Mouse (Mus musculus) T-cell, adult 2 months (primary cell): ENCODE results near the gene Nxn.

Source experiments
- DNase-seq: peaks from one replicate; pipeline ENCODE4 v3.0.0; 2022; ENCODE audit warnings: low spot score

Gene Nxn

GRCm38 (mm10) chr11:76398798-76399586 is at the start of gene Nxn:
TSS of gene Nxn (minus strand) at chr11:76399140.
- peak; percentile 89 for DNase-seq

GRCm38 (mm10) chr11:76446251-76446650 is 47.3 kb upstream of the Nxn start:
- no peak for DNase-seq

GRCm38 (mm10) chr11:76445459-76445858 is 46.5 kb upstream of the Nxn start:
- DNase-seq, result no peak

- no peak for DNase-seq
Observed at GRCm38 (mm10) chr11:76439666-76440065, 40.7 kb upstream of the Nxn start.

GRCm38 (mm10) chr11:76436864-76437437 is 38.0 kb upstream of the Nxn start:
- no peak for DNase-seq

- DNase-seq, result no peak
Observed at GRCm38 (mm10) chr11:76436009-76436408, 37.1 kb upstream of the Nxn start.

GRCm38 (mm10) chr11:76429966-76430631 is 31.2 kb upstream of the Nxn start:
- no peak for DNase-seq

DNA sequence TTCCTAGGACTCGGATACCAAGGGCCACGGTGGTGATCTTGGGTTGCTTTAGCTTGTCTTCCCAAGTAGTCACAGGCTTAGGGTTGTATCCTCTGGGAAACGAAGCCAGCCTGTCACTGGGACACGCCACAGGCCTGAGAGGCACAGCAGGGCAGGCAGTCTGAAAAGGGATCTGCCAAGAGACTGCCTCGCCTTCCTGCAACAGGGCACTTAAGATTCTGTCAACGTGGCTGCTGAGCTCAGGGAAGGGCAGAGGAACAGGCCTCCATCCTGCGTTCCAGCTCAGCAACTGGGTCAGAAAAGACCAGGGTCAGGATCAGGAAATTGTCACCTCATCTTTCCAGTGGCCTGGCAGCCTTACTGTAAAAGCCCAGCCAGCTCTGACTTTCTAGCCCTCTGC is 30.6 kb upstream of the Nxn start:
- no peak for DNase-seq

DNA sequence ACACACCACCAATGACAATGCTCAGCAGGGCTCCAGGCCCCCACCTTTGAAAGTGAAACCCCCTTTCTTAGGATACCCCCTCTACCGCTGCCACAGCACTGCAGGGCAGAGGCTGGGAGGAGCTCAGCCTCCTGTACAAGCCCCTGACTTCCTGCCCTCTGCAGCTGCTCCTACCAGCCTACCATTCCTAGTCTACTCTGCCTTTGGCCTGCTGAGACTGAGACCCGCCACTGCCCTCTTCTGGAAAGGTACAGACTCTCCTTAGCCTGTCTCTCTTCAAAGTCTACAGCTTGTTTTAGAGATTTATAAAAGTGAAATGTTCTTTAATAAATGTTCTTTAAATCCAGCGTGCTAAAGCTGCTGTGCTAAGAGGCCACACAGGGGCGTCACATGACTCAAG is 30.1 kb upstream of the Nxn start:
- DNase-seq, result no peak

GRCm38 (mm10) chr11:76427781-76428180 is 28.8 kb upstream of the Nxn start:
- no peak for DNase-seq

DNA sequence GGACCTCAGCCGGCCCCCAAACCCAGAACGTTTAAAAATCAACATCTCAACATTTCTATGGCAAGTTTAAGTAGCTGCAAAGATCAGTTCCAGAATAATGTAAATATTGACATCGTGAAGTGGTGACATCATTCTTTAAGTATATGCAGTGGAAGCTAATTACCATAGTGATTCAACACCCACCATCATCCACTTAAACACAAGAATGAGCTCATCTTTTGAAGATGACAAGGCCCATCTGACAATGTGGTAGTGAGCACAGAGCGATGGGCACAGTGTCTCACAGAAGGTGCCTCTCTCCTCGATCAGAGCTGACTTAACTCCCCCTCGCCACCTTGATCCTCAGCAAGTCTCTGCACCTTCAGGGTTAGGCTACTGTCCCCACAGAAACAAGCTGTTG is 26.8 kb upstream of the Nxn start:
- DNase-seq, result no peak

GRCm38 (mm10) chr11:76420896-76421295 is 22.0 kb upstream of the Nxn start:
- DNase-seq, result no peak

DNA sequence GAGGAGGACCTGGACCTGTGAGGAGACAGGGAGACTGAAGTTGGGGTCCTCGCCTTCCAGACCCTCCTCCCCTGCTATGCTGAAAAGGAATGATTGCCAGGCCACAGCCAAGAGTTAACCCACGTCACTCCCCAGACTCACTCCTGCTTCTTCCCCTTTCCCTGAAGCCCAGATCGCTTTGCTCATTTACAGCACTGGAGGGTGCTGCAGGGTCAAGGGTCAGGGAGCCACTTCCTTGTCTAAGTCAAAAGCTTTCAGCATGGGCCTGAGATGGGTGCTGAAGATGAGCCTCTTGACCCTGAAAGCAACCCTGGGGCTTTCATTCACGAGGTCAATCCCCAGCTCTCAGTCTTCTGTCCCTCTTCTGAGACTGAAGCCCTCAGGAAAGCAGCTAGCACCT is 20.2 kb upstream of the Nxn start:
- no peak for DNase-seq

- DNase-seq, result no peak
Observed at GRCm38 (mm10) chr11:76418423-76418822, 19.5 kb upstream of the Nxn start.

- DNase-seq, result no peak
Observed at GRCm38 (mm10) chr11:76415985-76416384, 17.0 kb upstream of the Nxn start.

GRCm38 (mm10) chr11:76415001-76415400 is 16.1 kb upstream of the Nxn start:
- DNase-seq, result no peak

- DNase-seq, result no peak
Observed at GRCm38 (mm10) chr11:76413202-76413601, 14.3 kb upstream of the Nxn start.

- peak; percentile 61 for DNase-seq
Observed at GRCm38 (mm10) chr11:76410826-76411225, 11.9 kb upstream of the Nxn start.

- peak; percentile 97 for DNase-seq
Observed at GRCm38 (mm10) chr11:76406702-76407583, 8.0 kb upstream of the Nxn start, which contains the start of gene Timm22. TSS of gene Timm22 (plus strand) at chr11:76406952.

- peak; percentile 49 for DNase-seq
Observed at GRCm38 (mm10) chr11:76405626-76406264, 6.8 kb upstream of the Nxn start.

DNA sequence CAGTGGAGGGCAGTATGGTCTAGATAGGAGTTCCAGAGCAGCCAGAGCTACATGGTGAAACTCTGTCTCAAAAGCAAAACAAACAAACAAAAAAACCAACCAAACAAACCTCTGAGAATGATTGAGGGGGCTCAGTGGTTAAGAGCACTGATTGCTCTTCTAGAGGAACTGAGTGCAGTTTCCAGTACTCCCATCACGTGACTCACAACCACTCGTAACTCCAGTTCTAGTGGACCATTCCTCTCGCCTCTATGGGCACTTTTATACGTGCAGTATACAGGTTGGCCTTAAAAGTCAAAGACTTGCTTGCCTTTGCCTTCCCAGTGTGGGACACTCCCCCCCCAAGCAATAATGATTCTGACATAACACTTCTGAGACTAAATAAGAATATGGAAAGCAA is 6.2 kb upstream of the Nxn start:
- DNase-seq, result no peak

DNA sequence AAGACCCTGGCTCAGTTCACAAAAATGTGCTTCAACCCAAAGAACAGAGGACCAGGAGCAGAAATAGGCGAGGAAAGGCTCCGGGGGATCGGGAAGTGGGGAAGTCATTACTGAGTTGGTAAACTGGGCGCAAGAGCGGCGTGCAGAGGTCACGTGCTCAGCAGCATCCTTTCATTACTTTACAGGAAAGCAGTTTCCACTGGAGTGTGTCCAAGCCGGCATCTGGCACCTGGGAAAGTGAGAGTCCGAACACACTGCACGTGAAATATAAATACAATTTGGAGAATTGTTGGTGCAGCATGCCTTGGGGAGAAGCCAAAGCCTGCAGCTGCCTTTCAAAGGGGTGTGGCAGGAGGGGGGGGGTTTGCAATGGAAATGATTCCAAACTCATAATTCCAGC is 2.5 kb upstream of the Nxn start:
- no peak for DNase-seq
